Mouse (Mus musculus) thymus, postnatal 14 days (tissue): ENCODE results near the gene Stam2.

Experiments
- DNase-seq: peaks from one replicate; pipeline ENCODE4 v3.0.0; 2021

The Stam2 gene

GRCm38 (mm10) chr2:52720231-52721025, 21.7 kb downstream of the Stam2 start:
- DNase-seq = no peak

DNA sequence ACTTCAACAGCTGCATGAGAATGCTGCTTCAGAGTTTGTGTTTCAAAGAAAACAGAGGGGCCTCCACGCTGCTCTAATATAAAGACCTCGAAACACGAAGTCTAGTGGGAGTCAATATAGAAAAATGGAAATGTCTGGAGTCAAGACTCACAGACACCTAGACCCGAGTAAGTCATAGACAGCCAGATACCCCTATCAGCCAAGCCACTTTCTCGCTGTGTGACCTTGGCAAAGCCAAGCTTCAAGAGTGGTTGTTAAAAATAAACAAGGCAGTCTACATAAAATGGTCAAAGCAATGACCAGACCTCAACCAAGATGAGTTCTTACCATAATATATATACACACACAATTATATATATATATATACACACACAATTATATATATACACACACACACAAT, 25.0 kb downstream of the Stam2 start:
- no peak for DNase-seq

DNA sequence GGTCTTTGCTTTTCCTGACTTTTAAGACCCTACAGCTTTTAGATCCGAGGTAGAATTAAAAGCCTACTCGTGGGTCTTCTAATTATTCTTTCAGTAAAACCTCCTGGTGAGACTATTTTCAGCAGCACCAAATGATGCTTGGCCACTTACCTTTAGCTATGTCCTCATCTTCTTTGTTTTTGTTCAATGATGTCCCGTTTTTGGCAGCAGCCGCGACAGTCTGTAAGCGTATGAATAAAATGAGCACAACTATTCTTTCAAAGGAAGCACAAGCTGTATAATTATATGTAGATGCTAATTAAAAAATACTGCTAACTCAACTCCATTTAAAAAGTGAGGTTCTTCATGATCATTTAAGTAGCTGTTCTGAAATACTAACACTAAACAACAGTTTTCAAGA, 26.5 kb downstream of the Stam2 start:
- no peak for DNase-seq

DNA sequence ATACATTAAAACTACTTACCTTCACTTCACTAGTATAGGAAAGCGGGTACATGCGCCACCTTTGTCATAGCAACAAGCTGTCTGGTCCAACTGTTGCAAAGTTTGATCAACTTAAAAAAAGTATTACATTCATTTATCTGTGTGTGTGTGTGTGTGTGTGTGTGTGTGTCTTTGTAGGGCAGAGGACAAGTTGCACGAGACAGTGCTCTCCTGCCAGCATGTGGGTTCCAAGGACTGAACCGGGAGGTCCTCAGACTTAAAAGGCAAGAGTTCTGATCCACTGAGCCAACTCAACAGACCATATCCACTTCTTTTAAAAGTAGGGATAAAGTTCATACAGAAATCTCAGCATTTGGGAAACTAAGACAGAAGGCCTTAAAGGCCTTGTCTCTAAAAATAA, 28.0 kb downstream of the Stam2 start:
- DNase-seq = no peak

- no peak for DNase-seq
Measured at GRCm38 (mm10) chr2:52710804-52711203, 31.3 kb downstream of the Stam2 start.

DNA sequence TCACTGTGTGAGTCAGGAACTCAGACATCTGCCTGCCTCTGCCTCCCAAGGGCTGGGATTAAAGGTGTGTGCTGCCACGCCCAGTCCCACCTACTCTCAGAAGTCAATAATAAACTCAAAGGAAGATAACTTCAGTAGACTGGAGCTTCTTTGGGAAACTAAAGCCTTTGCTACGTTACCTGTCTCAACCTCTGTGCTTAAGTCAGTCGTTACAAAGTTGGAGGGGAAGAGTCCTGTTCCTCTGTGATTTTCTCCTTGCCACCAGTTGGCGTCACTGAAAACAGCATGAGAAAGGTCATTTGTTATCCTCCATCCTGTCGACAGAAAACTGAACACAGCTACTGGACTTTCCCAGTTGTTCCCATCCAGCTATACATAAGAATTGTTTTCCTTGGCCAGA, 32.7 kb downstream of the Stam2 start:
- DNase-seq = no peak

- no peak for DNase-seq
Measured at GRCm38 (mm10) chr2:52701368-52702036, 40.6 kb downstream of the Stam2 start.

- DNase-seq = no peak
Measured at GRCm38 (mm10) chr2:52700352-52700751, 41.7 kb downstream of the Stam2 start.

DNA sequence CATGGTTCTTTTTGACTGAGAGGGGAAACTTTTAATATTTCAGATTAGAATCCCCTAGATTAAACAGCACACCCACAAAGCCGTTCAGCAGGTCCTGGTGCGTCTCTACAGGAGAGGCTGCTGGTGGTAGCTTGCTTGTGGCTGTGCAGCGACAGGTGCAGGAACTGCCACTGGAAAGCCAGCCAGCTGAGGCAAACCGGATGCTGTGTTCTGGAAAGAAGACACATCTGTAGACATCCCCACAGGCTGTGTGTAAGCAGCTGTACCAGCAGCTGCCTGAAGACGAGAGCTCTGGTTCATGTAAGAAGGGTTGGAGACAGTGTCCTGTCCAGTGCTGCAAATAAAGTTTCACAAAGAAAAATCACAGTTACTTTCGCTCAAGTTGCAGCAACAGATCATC, 47.5 kb downstream of the Stam2 start:
- peak; percentile 51 for DNase-seq

DNA sequence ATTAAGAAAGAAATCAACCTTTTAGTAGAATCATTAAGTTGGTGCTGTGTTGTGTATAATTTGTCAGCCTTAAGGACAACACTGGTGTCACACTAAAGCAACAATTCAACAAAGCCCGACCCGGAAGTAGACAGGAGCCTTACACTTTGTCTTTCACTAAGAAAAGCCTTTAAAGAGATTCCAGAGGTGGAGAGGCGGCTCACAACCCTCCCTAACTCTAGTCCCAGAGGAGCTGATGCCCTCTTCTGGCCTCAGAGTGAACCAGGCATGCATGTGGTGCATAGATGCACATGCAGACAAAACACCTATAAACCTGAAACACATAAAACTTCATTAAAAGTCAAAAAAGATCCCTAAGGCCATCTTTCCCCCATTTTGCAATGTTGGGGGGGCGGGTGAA, 50.3 kb downstream of the Stam2 start:
- no peak for DNase-seq

DNA sequence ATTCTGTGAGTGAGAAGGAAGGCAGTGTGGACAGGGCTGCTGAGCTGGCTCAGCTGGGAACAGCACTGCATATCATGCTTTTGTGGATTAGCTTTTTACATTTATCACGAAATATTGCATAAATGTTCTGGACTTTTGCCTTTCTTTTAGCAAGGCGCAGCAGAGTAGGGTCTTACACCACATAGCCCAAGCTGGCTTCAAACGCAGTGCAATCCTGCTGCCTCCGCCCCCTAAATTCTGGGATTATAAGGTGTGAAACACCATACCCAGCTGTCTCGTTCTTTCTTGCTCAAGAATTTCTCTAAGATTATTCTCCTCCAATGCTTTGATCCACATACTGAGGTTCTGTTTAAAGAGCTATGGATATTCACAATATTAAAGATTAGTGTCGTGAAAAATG, 55.5 kb downstream of the Stam2 start:
- DNase-seq = no peak

DNA sequence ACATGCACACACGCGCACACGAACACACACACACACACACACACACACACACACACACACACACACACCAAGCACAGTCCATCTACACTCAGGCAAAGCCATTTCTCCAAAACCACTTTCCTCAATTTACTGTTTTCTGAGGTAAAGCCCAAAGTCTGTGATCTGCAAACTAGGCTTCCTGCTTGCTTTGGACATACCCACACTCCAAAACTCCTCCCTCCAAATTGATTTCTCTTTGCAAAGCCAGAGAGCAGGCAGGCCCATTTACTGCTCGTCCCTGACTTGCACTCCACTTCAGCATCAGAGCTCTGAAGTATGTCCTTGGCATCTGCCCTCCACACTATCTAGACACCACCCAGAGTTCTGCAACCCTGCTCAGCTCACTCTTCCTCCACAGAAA, 64.5 kb downstream of the Stam2 start:
- no peak for DNase-seq

DNA sequence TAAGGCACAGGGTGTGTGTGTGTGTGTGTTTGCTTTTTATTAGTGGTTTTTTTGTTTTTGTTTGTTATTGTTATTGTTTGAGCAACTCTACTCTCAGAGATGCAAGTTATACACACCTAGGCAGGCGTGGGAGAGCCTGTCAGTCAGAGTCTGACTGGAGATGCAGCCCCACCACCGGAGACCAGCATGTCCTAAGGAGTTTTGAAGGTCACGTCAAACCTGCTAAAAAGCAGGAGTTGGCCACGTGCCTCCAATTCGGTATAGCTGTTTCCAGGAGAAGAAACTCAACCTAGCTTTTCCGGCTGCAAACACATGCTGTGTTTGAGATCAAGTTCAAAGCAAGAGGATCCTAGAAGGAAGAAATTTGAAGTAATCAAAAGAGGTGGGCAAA, 65.2 kb downstream of the Stam2 start:
- DNase-seq = no peak

DNA sequence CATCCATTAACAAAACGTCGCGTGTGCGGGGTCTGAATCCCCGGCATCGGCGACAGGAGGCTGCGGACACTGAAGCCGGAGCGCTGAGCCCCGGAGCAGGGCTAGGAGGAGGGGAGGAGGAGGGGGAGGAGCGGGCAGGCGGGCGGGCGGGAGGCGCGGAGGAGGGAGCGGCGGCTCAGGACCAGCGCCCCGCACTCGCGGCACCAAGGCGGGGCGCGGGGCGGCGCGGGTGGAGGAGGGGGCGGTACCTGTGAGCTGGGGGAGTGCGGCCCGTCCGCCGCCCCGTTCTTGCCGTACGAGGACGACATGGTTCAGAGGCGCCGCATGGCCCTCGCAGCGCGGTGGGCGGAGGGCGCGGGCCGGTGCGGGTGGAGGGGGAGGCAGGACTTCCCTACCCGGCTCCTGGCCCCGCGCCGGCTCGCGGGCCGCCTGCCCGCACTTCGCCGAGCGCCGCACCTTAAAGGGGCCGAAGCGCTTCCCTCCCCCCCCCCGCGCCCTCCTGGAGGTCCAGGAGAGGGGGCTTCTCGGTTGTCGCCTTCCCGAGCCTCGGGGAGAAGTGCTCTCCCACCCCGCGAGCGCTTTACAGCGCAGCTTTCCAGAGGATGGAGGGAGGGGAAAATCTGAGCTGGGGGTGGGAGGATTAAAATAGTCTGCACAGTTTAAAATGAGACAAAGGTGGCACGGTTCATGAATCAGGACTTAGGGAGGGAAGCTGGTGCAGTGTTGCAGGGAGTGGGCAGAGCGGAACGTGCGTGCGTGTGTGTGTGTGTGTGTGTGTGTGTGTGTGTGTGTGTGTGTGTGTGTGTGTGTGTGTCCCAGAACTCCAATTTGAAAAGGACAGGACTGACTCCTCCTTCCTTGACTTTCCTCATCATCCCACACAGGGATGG, 65.8 kb downstream of the Stam2 start, which contains the start of gene Cacnb4:
TSS of gene Cacnb4 (minus strand) at position 809 of the 890 bp plus-strand sequence.
- peak; percentile 19 for DNase-seq

DNA sequence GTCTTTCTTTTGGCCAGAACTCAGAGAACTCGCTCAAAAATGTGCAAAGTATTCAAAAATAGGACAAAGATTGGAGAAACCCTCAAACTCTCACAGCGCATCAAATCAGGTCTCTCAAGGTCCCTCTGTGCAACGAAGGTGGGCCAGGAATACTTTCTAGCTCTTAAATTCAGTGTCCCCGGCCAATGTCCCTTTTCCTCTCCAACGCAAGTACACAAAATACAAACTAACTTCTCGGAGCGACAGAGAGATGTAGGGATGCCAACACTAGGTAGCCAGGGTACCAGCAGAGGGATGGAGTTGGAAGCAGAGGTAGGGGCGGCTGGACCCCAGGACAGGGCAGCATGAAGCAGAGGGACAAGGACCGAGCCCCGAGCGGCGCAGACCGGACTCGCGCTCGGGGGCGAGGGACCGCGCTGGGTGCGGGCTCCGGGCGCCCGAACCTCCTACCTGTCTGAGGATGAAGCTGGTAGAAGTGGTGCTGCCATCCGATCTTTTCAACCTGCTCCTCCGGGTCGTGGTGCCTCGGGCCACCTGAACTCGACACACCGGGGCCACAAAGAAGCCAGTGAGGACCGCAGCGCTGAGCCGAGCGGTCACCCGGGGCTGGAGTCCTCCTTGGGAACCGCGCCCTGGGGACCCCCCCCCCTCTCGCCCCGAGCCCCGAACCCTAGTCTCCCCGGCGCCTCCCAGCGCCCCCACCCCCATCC, 66.6 kb downstream of the Stam2 start:
- no peak for DNase-seq

DNA sequence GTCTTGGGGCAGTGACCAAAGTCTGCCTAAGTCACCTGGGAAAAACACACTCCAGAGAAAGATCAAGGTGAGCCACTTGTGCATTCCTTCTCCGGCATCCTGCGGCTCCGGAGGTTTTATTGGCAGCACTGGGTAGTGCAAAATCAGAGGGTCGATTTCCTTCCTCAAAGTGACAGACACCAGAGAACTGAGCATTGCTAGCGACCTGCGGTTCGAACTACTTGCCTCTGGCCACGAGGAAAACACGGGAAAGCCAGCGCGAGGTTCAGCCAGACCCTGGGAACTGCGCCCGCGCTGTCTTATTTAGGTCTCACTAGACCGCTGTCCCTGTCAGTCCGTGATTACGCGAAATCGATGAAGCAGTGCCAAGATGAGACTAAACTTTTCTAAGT, 67.2 kb downstream of the Stam2 start:
- no peak for DNase-seq

DNA sequence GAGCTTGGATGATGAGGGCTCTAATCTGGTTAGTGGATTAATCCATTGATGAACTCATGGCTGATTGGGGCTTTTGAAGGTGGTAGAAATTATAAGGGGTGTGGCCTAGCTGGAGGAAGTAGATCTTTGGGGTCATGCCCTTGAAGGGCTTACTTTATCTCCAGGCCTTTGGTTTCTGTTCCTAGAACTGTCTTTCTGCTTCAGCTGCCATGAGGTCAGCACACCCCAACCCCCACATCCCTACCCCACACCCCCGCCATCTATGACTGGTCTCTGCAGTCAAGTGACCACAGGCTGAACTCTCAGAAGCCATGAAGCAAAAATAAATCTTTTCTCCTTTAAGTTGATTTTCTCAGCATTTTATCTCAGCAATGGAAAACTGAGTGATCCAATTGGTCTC, 68.9 kb downstream of the Stam2 start:
- DNase-seq = no peak

GRCm38 (mm10) chr2:52670733-52671132, 71.3 kb downstream of the Stam2 start:
- no peak for DNase-seq

- DNase-seq = no peak
Measured at GRCm38 (mm10) chr2:52668480-52668879, 73.6 kb downstream of the Stam2 start.

- DNase-seq = no peak
Measured at GRCm38 (mm10) chr2:52656722-52657121, 85.4 kb downstream of the Stam2 start.

DNA sequence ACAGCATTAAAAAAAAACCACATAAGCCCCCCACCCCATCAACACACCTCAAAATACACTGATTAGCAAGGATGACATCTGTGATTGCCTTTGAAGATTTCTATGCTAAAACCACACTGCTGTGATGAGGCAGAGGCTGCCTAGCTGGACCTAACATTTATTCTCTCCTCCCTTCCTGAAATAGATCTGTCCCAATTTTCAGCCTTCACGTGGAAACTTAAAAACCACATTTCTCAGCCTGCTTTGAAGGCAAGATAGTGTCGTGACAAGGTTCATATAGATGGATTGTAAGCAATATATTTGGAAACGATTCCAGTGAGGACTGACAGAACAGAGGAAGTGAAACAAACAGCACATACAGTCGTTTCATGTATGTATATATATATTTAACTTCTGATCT, 87.5 kb downstream of the Stam2 start:
- DNase-seq = no peak

GRCm38 (mm10) chr2:52651547-52651946, 90.5 kb downstream of the Stam2 start:
- no peak for DNase-seq
